Mouse (Mus musculus): ENCODE results near the gene Cars2. TPM values are rescaled to one million over a fixed set of nuclear protein-coding genes. Genes with fewer than 3 reads are reported as not detected.

Cars2 gene
- polyA plus RNA-seq, 1 experiment = 19.0 TPM

- TF ChIP-seq MYOG (IDR thresholded peaks at IDR 0.05; ENCODE audit: control insufficient read depth, extremely low read depth, insufficient read length) (no peak), CEBPB (IDR thresholded peaks at IDR 0.05; ENCODE audit: low read depth) (no peak), CTCF (IDR thresholded peaks at IDR 0.05; ENCODE audit: control insufficient read depth, insufficient read depth, insufficient read length) (no peak), MYOD1 (IDR thresholded peaks at IDR 0.05; ENCODE audit: control insufficient read depth, insufficient read length, low read depth) (no peak), USF1 (IDR thresholded peaks at IDR 0.05; ENCODE audit: low read depth) (no peak), FOSL1 (IDR thresholded peaks at IDR 0.05; ENCODE audit: insufficient read depth, low read length, poor library complexity, severe bottlenecking) (no peak), MAX (IDR thresholded peaks at IDR 0.05) (no peak)
Measured at GRCm38 (mm10) chr8:11585513-11586373, 35.2 kb upstream of the Cars2 start.

GRCm38 (mm10) chr8:11575604-11576384 lies 25.2 kb upstream of the Cars2 start:
- Histone ChIP-seq H3K36me3 (ENCODE audit: control insufficient read depth, insufficient read depth) (no peaks in the 10 kb centered on the region), H3ac (ENCODE audit: control insufficient read depth, insufficient read length, low read depth) (no peak overlapping the region), H3K79me3 (ENCODE audit: low read depth) (no peaks in the 10 kb centered on the region), H3K79me2 (ENCODE audit: control insufficient read depth, insufficient read depth) (no peaks in the 10 kb centered on the region), H3K4me3 (ENCODE audit: insufficient read depth, poor library complexity, severe bottlenecking) (no peak overlapping the region), H3K27me3 (ENCODE audit: control insufficient read depth, insufficient read depth, insufficient read length) (no peaks in the 10 kb centered on the region)
- TF ChIP-seq CEBPB (IDR thresholded peaks at IDR 0.05; ENCODE audit: low read depth) (no peak), CTCF (IDR thresholded peaks at IDR 0.05; ENCODE audit: control insufficient read depth, insufficient read depth, insufficient read length) (no peak), MAX (IDR thresholded peaks at IDR 0.05) (no peak), USF1 (IDR thresholded peaks at IDR 0.05; ENCODE audit: low read depth) (no peak), FOSL1 (IDR thresholded peaks at IDR 0.05; ENCODE audit: insufficient read depth, low read length, poor library complexity, severe bottlenecking) (no peak), MYOD1 (IDR thresholded peaks at IDR 0.05; ENCODE audit: control insufficient read depth, insufficient read length, low read depth) (no peak), MYOG (IDR thresholded peaks at IDR 0.05; ENCODE audit: control insufficient read depth, extremely low read depth, insufficient read length) (no peak)

More at GRCm38 (mm10) chr8:11585513-11586373, 35.2 kb upstream of the Cars2 start:
- Histone ChIP-seq H3K79me3 (ENCODE audit: low read depth) (no peaks in the 10 kb centered on the region), H3K79me2 (ENCODE audit: control insufficient read depth, insufficient read depth) (no peaks in the 10 kb centered on the region), H3K36me3 (ENCODE audit: control insufficient read depth, insufficient read depth) (no peaks in the 10 kb centered on the region), H3K27me3 (ENCODE audit: control insufficient read depth, insufficient read depth, insufficient read length) (peaks cover 3% of the 10 kb centered on the region), H3ac (ENCODE audit: control insufficient read depth, insufficient read length, low read depth) (no peak overlapping the region), H3K4me3 (ENCODE audit: insufficient read depth, poor library complexity, severe bottlenecking) (no peak overlapping the region)

GRCm38 (mm10) chr8:11574911-11575603 lies 24.5 kb upstream of the Cars2 start:
- H3K79me2 ChIP-seq (ENCODE audit: control insufficient read depth, insufficient read depth) = no peaks in the 10 kb centered on the region
- no peak for TF ChIP-seq USF1 (IDR thresholded peaks at IDR 0.05; ENCODE audit: low read depth)
- TF ChIP-seq MAX (IDR thresholded peaks at IDR 0.05) = no peak
- TF ChIP-seq FOSL1 (IDR thresholded peaks at IDR 0.05; ENCODE audit: insufficient read depth, low read length, poor library complexity, severe bottlenecking) = no peak
- TF ChIP-seq MYOG (IDR thresholded peaks at IDR 0.05; ENCODE audit: control insufficient read depth, extremely low read depth, insufficient read length) = no peak
- no peak for TF ChIP-seq CEBPB (IDR thresholded peaks at IDR 0.05; ENCODE audit: low read depth)
- no peak for TF ChIP-seq CTCF (IDR thresholded peaks at IDR 0.05; ENCODE audit: control insufficient read depth, insufficient read depth, insufficient read length)
- no peak for TF ChIP-seq MYOD1 (IDR thresholded peaks at IDR 0.05; ENCODE audit: control insufficient read depth, insufficient read length, low read depth)
- no peaks in the 10 kb centered on the region for H3K27me3 ChIP-seq (ENCODE audit: control insufficient read depth, insufficient read depth, insufficient read length)
- no peak overlapping the region for H3K4me3 ChIP-seq (ENCODE audit: insufficient read depth, poor library complexity, severe bottlenecking)
- no peaks in the 10 kb centered on the region for H3K36me3 ChIP-seq (ENCODE audit: control insufficient read depth, insufficient read depth)
- no peaks in the 10 kb centered on the region for H3K79me3 ChIP-seq (ENCODE audit: low read depth)
- H3ac ChIP-seq (ENCODE audit: control insufficient read depth, insufficient read length, low read depth) = no peak overlapping the region

- no peak for TF ChIP-seq CEBPB (IDR thresholded peaks at IDR 0.05; ENCODE audit: low read depth)
- TF ChIP-seq MYOD1 (IDR thresholded peaks at IDR 0.05; ENCODE audit: control insufficient read depth, insufficient read length, low read depth) = no peak
- no peak for TF ChIP-seq FOSL1 (IDR thresholded peaks at IDR 0.05; ENCODE audit: insufficient read depth, low read length, poor library complexity, severe bottlenecking)
- no peak for TF ChIP-seq MAX (IDR thresholded peaks at IDR 0.05)
- no peak for TF ChIP-seq USF1 (IDR thresholded peaks at IDR 0.05; ENCODE audit: low read depth)
- no peaks in the 10 kb centered on the region for H3K79me3 ChIP-seq (ENCODE audit: low read depth)
- H3ac ChIP-seq (ENCODE audit: control insufficient read depth, insufficient read length, low read depth) = no peak overlapping the region
- no peak overlapping the region for H3K4me3 ChIP-seq (ENCODE audit: insufficient read depth, poor library complexity, severe bottlenecking)
- no peaks in the 10 kb centered on the region for H3K27me3 ChIP-seq (ENCODE audit: control insufficient read depth, insufficient read depth, insufficient read length)
- no peaks in the 10 kb centered on the region for H3K36me3 ChIP-seq (ENCODE audit: control insufficient read depth, insufficient read depth)
- no peaks in the 10 kb centered on the region for H3K79me2 ChIP-seq (ENCODE audit: control insufficient read depth, insufficient read depth)
Measured at GRCm38 (mm10) chr8:11572428-11572827, 21.8 kb upstream of the Cars2 start.

- no peak for TF ChIP-seq USF1 (IDR thresholded peaks at IDR 0.05; ENCODE audit: low read depth)
- TF ChIP-seq CEBPB (IDR thresholded peaks at IDR 0.05; ENCODE audit: low read depth) = no peak
- TF ChIP-seq FOSL1 (IDR thresholded peaks at IDR 0.05; ENCODE audit: insufficient read depth, low read length, poor library complexity, severe bottlenecking) = no peak
- no peak for TF ChIP-seq MYOG (IDR thresholded peaks at IDR 0.05; ENCODE audit: control insufficient read depth, extremely low read depth, insufficient read length)
- no peak for TF ChIP-seq MAX (IDR thresholded peaks at IDR 0.05)
- no peak for TF ChIP-seq MYOD1 (IDR thresholded peaks at IDR 0.05; ENCODE audit: control insufficient read depth, insufficient read length, low read depth)
- no peak for TF ChIP-seq CTCF (IDR thresholded peaks at IDR 0.05; ENCODE audit: control insufficient read depth, insufficient read depth, insufficient read length)
- Histone ChIP-seq H3K79me3 (ENCODE audit: low read depth) (no peaks in the 10 kb centered on the region), H3K36me3 (ENCODE audit: control insufficient read depth, insufficient read depth) (no peaks in the 10 kb centered on the region), H3K79me2 (ENCODE audit: control insufficient read depth, insufficient read depth) (no peaks in the 10 kb centered on the region), H3ac (ENCODE audit: control insufficient read depth, insufficient read length, low read depth) (no peak overlapping the region), H3K4me3 (ENCODE audit: insufficient read depth, poor library complexity, severe bottlenecking) (no peak overlapping the region), H3K27me3 (ENCODE audit: control insufficient read depth, insufficient read depth, insufficient read length) (no peaks in the 10 kb centered on the region)
Measured at GRCm38 (mm10) chr8:11571950-11572349, 21.4 kb upstream of the Cars2 start.
